11 mouse cellular contexts compared by ENCODE assay signal in the genomic region with DNA sequence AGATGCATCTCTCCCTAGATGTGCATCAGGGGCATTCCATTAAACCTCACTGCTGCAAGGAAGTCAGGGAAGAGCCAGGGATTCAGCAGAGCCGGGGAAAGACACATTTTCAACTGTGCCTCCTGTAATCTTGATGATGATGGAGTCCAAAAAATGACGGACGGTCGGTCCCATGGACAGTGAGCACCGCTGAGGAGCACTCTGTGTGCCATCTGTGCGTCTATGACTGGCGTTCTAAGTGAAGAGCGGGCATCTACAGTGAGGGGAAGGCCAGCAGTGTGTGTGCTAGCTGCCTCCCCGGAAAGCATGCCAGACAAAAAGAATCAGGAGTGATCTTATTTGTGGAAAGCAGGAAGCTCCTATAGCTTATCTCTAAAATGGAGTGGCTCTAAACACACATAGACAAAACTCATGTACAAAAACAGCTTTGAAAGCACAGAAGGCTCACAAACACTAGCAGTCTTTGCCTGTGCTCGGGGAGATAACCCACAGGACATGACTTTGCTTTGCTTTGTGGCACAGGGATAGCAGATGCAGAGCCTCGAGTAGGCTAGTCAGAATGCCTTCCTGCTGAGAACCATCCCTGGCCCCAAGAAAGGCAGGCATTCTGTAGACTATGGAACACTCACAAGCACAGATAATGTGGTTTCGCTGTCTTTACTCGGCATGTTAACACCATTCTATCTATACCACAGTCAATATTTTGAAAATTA.
DNase-seq lines count a peak whose midpoint lies in the region; ATAC-seq and TF ChIP-seq lines count a peak whose summit lies in the region.
"Had no signal": no experiment of that assay in that cellular context is flagged by ENCODE, and none has a peak within 500 bp of the region (broad histone marks: within the 10 kb centered on the region; RNA-seq: fewer than 3 reads in every experiment).

No protein-coding gene starts in this region.

- no peak for ATAC-seq in heart, embryonic 16.5 days (replicated peaks; ENCODE audit: extremely low read depth, insufficient read depth, low FRiP score)
- ATAC-seq in liver, embryonic 12.5 days: peak; percentile 66
- ATAC-seq: activated CD4-positive, CD25-positive, alpha-beta regulatory T cell, adult 4 months had no signal

- H3K9me3 ChIP-seq in heart, embryonic 16.5 days (replicated peaks; ENCODE audit: control insufficient read depth, low read length): no peaks in the 10 kb centered on the region
- no peaks in the 10 kb centered on the region for H3K9me3 ChIP-seq in E14TG2a.4 (ENCODE audit: low read length)
- H3K9me3 ChIP-seq in liver, embryonic 12.5 days (replicated peaks): no peaks in the 10 kb centered on the region

- no peaks in the 10 kb centered on the region for H3K27me3 ChIP-seq in heart, embryonic 16.5 days (ENCODE audit: control insufficient read depth, insufficient read depth, low read length)
- no peaks in the 10 kb centered on the region for H3K27me3 ChIP-seq in E14TG2a.4 (ENCODE audit: insufficient read depth, low read length)
- H3K27me3 ChIP-seq in liver, embryonic 12.5 days (replicated peaks): no peaks in the 10 kb centered on the region
- H3K27me3 ChIP-seq: CH12.LX had no signal

- H3K27ac ChIP-seq in heart, embryonic 16.5 days (ENCODE audit: low read length): 0 out of 2 replicates have a peak overlapping the region, but pooled peaks have one; percentile 7
- peak overlapping the region; percentile 53 for H3K27ac ChIP-seq in liver, embryonic 12.5 days

- H3K36me3 ChIP-seq in heart, embryonic 16.5 days (ENCODE audit: control insufficient read depth, insufficient read depth): no peaks in the 10 kb centered on the region
- H3K36me3 ChIP-seq in E14TG2a.4 (ENCODE audit: insufficient read depth, low read length): peaks cover 11% of the 10 kb centered on the region
- no peaks in the 10 kb centered on the region for H3K36me3 ChIP-seq in liver, embryonic 12.5 days

- no peak overlapping the region for H3K4me3 ChIP-seq in heart, embryonic 16.5 days (ENCODE audit: low read length)
- H3K4me3 ChIP-seq in E14TG2a.4 (replicated peaks; ENCODE audit: low read length): peak overlapping the region; percentile 32; the same call in 1 of the 2 replicates
- no peak overlapping the region for H3K4me3 ChIP-seq in liver, embryonic 12.5 days

- 58% methylated on average over 13 of the region's 13 CpGs for WGBS in heart, embryonic 16.5 days
- WGBS in liver, embryonic 12.5 days (ENCODE audit: insufficient replicate concordance): 29% methylated on average over 13 of the region's 13 CpGs

- DNase-seq in heart, postnatal 4 days: no peak
- peak; percentile 17 for DNase-seq in R1 (ENCODE audit: low read depth, low spot score)
- no peak for DNase-seq in thymus, postnatal 4 days
- DNase-seq in layer of hippocampus, postnatal 25 days (ENCODE audit: extremely low spot score in 1 of 2, low spot score in 1 of 2): no peak
- no peak for DNase-seq in left cerebral cortex, adult 9 months (ENCODE audit: low spot score in 2 of 2)
- DNase-seq: right cerebral cortex, postnatal 14 days had no signal

- H3K9ac ChIP-seq in heart, embryonic 16.5 days (ENCODE audit: low read length): no peak overlapping the region
- H3K9ac ChIP-seq in liver, embryonic 12.5 days: no peak overlapping the region

- no peak overlapping the region for H3K4me2 ChIP-seq in heart, embryonic 16.5 days (ENCODE audit: low read depth, low read length)
- peak overlapping the region; percentile 4; the same call in 1 of the 2 replicates for H3K4me2 ChIP-seq in liver, embryonic 12.5 days

- TF ChIP-seq CTCF in E14TG2a.4 (conservative IDR thresholded peaks at IDR 0.05; ENCODE audit: low read length): no peak

- peaks cover 20% of the 10 kb centered on the region for H3K4me1 ChIP-seq in heart, embryonic 16.5 days (ENCODE audit: control insufficient read depth, insufficient read depth, low read length)
- peaks cover 55% of the 10 kb centered on the region for H3K4me1 ChIP-seq in E14TG2a.4 (replicated peaks; ENCODE audit: low read depth, low read length)
- H3K4me1 ChIP-seq in liver, embryonic 12.5 days: peaks cover 56% of the 10 kb centered on the region
